Mouse (Mus musculus): Measurements from ENCODE around the gene Rhbdd1. TPM values are rescaled to one million over a fixed set of nuclear protein-coding genes. Genes with fewer than 3 reads are reported as not detected.

Gene Rhbdd1
- polyA plus RNA-seq, 1 experiment from 2014 or later, result 8.9 TPM

DNA sequence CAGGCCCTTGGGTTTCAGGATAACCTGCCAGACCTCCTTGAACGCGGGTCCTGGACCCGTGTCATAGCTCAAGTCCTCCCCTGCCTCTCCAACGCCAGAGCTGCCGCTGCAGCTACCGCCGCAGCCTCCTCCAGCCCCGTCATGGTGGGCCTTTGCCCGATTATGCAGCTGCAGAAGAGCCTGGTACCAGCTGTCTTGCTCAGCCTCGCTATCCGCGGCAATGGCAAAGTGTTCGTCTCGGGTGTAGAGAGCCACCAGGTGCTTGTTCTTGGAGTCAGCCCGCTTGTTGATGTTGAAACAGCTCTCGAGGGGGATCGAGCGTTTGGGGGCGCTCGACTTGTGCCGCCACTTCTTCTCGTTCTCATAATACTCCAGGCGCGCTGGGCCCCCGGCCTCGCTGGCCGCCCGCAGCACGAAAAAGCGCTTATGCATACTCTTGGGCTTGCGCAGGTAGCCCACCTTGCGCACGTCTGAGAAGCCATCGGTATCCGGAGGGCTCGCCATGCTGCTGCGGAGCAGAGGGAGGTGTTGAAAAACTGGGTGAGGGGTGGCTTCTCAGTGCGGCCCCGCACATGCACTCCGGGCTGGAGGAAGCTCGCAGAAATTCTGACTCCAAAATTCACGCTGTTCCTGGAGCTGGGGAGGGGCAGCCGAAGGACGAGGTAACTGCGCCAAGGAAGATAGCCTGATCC is 26.1 kb upstream of the Rhbdd1 start:
- H3K4me1 ChIP-seq (ENCODE audit: control insufficient read depth, insufficient read depth, low read length), result peaks cover 23% of the 10 kb centered on the region

DNA sequence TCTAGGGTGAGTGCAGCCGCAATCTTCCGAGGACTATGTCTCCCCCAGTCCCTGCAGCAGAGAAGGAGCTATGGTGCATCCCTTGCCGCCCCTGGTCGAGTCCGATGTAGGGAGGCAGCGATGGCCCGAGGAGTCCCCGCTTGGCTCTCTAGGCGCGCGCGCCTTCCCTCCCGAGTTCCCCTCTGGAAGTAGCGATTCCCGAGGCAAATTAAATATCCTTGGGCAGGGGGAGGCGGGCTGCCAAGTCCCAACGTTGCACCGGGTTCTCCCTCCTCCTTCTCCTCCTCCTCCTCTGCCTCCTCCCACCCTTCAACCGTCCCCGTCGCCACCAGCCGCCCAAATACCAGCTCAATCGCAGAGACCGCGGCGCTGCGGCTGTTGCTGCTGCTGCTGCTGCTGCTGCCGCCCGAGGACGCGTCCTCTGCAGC is 25.5 kb upstream of the Rhbdd1 start:
- Histone ChIP-seq H3K27me3 (ENCODE audit: control insufficient read depth, insufficient read depth, low read length) (no peaks in the 10 kb centered on the region), H3K4me1 (ENCODE audit: control insufficient read depth, insufficient read depth, low read length) (peaks cover 23% of the 10 kb centered on the region), H3K36me3 (ENCODE audit: control insufficient read depth, insufficient read depth) (no peaks in the 10 kb centered on the region), H3K4me3 (ENCODE audit: low read length) (peak overlapping the region; percentile 66), H3K4me2 (ENCODE audit: low read depth, low read length) (peak overlapping the region; percentile 79), H3K9ac (ENCODE audit: low read length) (peak overlapping the region; percentile 90), H3K27ac (ENCODE audit: low read length) (peak overlapping the region; percentile 93), H3K9me3 (replicated peaks; ENCODE audit: control insufficient read depth, low read length) (no peaks in the 10 kb centered on the region)
- WGBS, result under 1% methylated on average over 30 of the region's 31 CpGs
- ATAC-seq (replicated peaks; ENCODE audit: extremely low read depth, insufficient read depth, low FRiP score), result peak; percentile 49

More for the DNA sequence above, 26.1 kb upstream of the Rhbdd1 start:
- Histone ChIP-seq H3K9me3 (replicated peaks; ENCODE audit: control insufficient read depth, low read length) (no peaks in the 10 kb centered on the region), H3K27me3 (ENCODE audit: control insufficient read depth, insufficient read depth, low read length) (no peaks in the 10 kb centered on the region), H3K4me2 (ENCODE audit: low read depth, low read length) (peak overlapping the region; percentile 79), H3K36me3 (ENCODE audit: control insufficient read depth, insufficient read depth) (no peaks in the 10 kb centered on the region), H3K9ac (ENCODE audit: low read length) (peak overlapping the region; percentile 90), H3K4me3 (ENCODE audit: low read length) (peak overlapping the region; percentile 66), H3K27ac (ENCODE audit: low read length) (peak overlapping the region; percentile 93)
- ATAC-seq (replicated peaks; ENCODE audit: extremely low read depth, insufficient read depth, low FRiP score), result no peak
- 1% methylated on average over 45 of the region's 45 CpGs for WGBS

DNA sequence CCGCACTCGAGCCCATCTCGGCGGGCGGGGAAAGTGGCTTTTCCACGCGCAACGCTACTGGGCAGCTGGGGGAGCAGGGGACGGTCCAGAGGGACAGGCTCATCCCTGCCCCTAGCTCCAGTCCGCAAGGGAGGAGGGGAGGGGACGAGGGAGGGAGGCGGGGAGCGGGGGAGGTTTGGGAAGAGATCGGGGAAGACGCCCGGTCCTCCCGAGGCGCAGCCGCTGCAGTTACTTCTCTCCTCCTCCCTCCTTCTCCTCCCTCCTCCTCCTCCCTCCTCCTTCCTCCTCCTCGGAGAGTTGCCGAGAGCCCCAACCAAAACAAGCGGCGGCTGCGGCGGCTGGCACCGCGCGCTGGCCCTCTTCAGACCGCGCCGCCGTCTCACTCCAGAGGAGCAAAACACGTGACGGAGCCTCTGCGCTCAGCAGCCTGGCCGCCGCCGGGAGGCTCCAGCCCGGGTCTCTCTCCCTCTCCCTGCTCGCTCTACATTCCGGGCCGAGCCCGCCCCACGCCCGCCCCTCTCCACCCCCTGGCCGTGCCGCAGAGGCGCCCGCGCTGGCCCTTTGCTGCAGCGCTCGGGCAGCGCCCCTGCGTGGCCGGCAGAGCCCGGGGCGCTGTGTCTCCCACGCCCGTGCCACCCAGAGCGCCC is 25.0 kb upstream of the Rhbdd1 start, which contains the start of gene Irs1:
TSS of gene Irs1 (minus strand) at position 266 of the 647 bp plus-strand sequence.
- Histone ChIP-seq H3K9me3 (replicated peaks; ENCODE audit: control insufficient read depth, low read length) (no peaks in the 10 kb centered on the region), H3K27ac (ENCODE audit: low read length) (peak within 1 kb of the TSS; percentile 93), H3K27me3 (ENCODE audit: control insufficient read depth, insufficient read depth, low read length) (no peaks in the 10 kb centered on the region), H3K4me2 (ENCODE audit: low read depth, low read length) (peak within 1 kb of the TSS; percentile 79), H3K4me3 (ENCODE audit: low read length) (peak within 1 kb of the TSS; percentile 66), H3K4me1 (ENCODE audit: control insufficient read depth, insufficient read depth, low read length) (peaks cover 23% of the 10 kb centered on the region), H3K36me3 (ENCODE audit: control insufficient read depth, insufficient read depth) (no peaks in the 10 kb centered on the region), H3K9ac (ENCODE audit: low read length) (peak within 1 kb of the TSS; percentile 90)
- ATAC-seq (replicated peaks; ENCODE audit: extremely low read depth, insufficient read depth, low FRiP score), result peak; percentile 90
- under 1% methylated on average over 47 of the region's 60 CpGs for WGBS

DNA sequence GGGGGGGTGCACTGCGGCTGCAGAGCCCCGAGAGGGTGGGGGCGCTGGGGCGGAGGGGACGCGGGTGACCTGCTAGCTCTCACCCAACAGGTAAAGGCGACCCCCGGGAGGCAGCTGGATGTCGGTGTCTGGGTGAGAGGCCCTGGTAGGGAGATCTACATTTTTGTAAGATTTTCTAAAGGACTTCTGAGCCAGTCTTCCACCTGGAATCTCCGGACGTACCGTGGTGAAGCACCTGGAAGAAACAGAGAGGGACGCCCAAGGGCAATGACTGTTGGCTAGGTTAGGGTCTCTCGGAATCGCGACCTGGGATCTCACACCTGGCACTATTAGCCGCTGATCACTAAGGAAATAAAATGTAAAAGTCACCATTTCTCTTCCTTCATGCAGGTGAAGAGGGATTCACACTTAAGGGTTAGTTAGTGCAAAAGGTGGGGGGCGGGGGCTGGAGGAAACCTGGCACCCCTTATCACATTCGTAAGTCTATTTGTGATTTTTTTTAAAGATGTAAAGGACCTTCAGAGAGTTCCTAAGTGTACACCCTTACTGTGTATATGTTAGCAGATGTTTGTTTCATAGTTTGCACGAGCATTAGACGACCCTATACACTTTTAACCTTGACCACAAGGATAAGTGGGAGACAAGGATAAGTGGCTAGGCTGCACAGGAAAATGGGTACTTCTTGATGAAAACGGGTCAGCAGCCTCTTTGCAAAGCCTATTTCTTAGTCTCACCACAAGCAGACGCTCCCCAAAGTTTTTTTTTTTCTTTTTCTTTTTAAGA is 24.1 kb upstream of the Rhbdd1 start:
- H3K27ac ChIP-seq (ENCODE audit: low read length), result peak overlapping the region; percentile 93
- peak overlapping the region; percentile 66 for H3K4me3 ChIP-seq (ENCODE audit: low read length)
- no peaks in the 10 kb centered on the region for H3K27me3 ChIP-seq (ENCODE audit: control insufficient read depth, insufficient read depth, low read length)
- WGBS, result 1% methylated on average over 23 of the region's 23 CpGs
- ATAC-seq (replicated peaks; ENCODE audit: extremely low read depth, insufficient read depth, low FRiP score), result no peak
- no peaks in the 10 kb centered on the region for H3K9me3 ChIP-seq (replicated peaks; ENCODE audit: control insufficient read depth, low read length)
- peak overlapping the region; percentile 90 for H3K9ac ChIP-seq (ENCODE audit: low read length)
- no peaks in the 10 kb centered on the region for H3K36me3 ChIP-seq (ENCODE audit: control insufficient read depth, insufficient read depth)
- peaks cover 23% of the 10 kb centered on the region for H3K4me1 ChIP-seq (ENCODE audit: control insufficient read depth, insufficient read depth, low read length)
- H3K4me2 ChIP-seq (ENCODE audit: low read depth, low read length), result peak overlapping the region; percentile 79

DNA sequence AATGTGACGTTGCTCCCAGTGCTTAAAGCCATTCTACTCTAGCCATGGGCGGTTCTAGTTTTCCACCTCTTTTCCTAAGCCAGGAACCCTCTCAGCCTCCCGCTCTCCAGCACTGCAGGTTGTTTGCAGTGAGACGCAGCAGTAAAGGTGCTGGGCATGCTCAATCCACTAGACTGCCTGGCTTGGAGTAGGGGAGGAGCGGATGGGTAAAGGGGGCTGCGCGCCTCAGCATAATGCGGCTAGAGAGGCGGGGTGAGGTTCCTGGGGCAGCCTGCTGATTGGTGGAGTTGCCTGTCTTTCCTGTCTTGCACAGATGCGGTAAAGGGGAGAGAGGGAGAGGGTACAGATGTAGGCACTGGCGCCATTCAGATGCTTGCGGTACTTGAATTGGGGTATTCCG is 23.5 kb upstream of the Rhbdd1 start:
- H3K4me3 ChIP-seq (ENCODE audit: low read length), result peak overlapping the region; percentile 66
- peak; percentile 28 for ATAC-seq (replicated peaks; ENCODE audit: extremely low read depth, insufficient read depth, low FRiP score)
- H3K9ac ChIP-seq (ENCODE audit: low read length), result peak overlapping the region; percentile 90
- peak overlapping the region; percentile 79 for H3K4me2 ChIP-seq (ENCODE audit: low read depth, low read length)
- peaks cover 22% of the 10 kb centered on the region for H3K4me1 ChIP-seq (ENCODE audit: control insufficient read depth, insufficient read depth, low read length)
- H3K27me3 ChIP-seq (ENCODE audit: control insufficient read depth, insufficient read depth, low read length), result peaks cover under 1% of the 10 kb centered on the region; the same call in 1 of the 2 replicates
- H3K9me3 ChIP-seq (replicated peaks; ENCODE audit: control insufficient read depth, low read length), result no peaks in the 10 kb centered on the region
- H3K27ac ChIP-seq (ENCODE audit: low read length), result peak overlapping the region; percentile 93
- 1% methylated on average over 13 of the region's 13 CpGs for WGBS
- no peaks in the 10 kb centered on the region for H3K36me3 ChIP-seq (ENCODE audit: control insufficient read depth, insufficient read depth)

DNA sequence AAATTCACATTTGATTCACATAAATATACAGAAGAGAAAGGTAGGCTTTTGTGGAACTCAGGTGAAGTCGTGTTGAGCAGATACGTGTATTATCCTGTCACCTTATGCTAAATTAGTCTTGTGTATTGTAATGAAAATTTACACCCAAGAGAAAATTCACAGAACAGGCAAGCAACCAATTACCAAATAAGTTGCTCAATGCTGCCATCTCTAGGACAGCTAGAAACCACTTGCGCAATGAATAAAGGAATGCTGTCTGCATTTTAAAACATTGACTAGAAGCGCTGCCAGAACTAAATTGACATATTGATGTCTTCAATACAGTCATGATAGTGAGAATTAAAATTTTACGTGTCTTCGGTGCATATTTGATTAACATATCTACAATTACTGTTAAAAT is 22.1 kb upstream of the Rhbdd1 start:
- Histone ChIP-seq H3K9ac (ENCODE audit: low read length) (no peak overlapping the region), H3K4me3 (ENCODE audit: low read length) (no peak overlapping the region), H3K27me3 (ENCODE audit: control insufficient read depth, insufficient read depth, low read length) (peaks cover 2% of the 10 kb centered on the region; the same call in 1 of the 2 replicates), H3K4me2 (ENCODE audit: low read depth, low read length) (no peak overlapping the region), H3K27ac (ENCODE audit: low read length) (no peak overlapping the region), H3K9me3 (replicated peaks; ENCODE audit: control insufficient read depth, low read length) (no peaks in the 10 kb centered on the region), H3K36me3 (ENCODE audit: control insufficient read depth, insufficient read depth) (no peaks in the 10 kb centered on the region), H3K4me1 (ENCODE audit: control insufficient read depth, insufficient read depth, low read length) (peaks cover 10% of the 10 kb centered on the region)
- ATAC-seq (replicated peaks; ENCODE audit: extremely low read depth, insufficient read depth, low FRiP score), result no peak
- WGBS, result 10% methylated on average over 6 of the region's 6 CpGs

DNA sequence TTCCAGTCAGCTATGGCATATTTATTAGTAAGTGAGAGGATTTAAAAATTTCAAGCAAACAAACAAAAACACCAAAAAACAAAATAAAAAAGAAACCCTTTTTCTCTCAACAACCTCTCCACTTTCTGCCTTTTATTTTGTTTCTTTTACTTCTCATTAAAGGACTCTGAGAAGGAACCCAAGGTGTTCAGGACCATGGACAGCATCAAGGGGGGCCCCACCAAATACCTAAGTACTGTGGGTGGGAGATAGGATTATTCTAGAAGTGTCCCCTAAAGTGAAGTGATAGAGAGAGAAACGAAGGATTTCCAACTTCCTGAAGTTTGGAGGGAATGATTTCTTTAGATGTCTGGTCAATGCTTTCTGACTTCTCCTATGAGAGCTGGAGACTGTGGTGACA is 17.7 kb upstream of the Rhbdd1 start:
- H3K4me3 ChIP-seq (ENCODE audit: low read length), result no peak overlapping the region

DNA sequence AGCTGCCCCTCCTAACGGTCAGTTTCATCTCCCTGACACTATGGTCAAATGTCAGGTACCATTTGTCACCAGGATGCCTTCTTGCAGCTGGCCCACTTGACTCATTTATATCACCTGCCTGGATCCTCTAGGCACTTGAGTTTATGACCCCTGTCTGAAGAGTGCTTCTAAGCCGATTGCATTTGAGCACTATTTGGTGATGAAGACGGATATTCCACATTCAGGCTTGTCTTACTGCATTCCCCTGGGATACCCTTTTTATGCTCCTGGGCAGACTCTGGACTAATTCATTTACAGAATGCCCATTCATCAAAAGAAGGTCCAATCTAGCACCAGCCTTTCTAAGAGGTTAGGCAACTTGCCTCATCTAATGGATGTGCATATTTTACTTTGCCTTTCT is 11.8 kb upstream of the Rhbdd1 start:
- no peak for ATAC-seq (replicated peaks; ENCODE audit: extremely low read depth, insufficient read depth, low FRiP score)
- H3K27ac ChIP-seq (ENCODE audit: low read length), result no peak overlapping the region
- 60% methylated on average over 3 of the region's 3 CpGs for WGBS
- H3K4me3 ChIP-seq (ENCODE audit: low read length), result no peak overlapping the region
- no peak overlapping the region for H3K4me2 ChIP-seq (ENCODE audit: low read depth, low read length)
- peaks cover 4% of the 10 kb centered on the region; the same call in 1 of the 2 replicates for H3K27me3 ChIP-seq (ENCODE audit: control insufficient read depth, insufficient read depth, low read length)
- H3K36me3 ChIP-seq (ENCODE audit: control insufficient read depth, insufficient read depth), result no peaks in the 10 kb centered on the region
- no peak overlapping the region for H3K9ac ChIP-seq (ENCODE audit: low read length)
- no peaks in the 10 kb centered on the region for H3K9me3 ChIP-seq (replicated peaks; ENCODE audit: control insufficient read depth, low read length)
- H3K4me1 ChIP-seq (ENCODE audit: control insufficient read depth, insufficient read depth, low read length), result no peaks in the 10 kb centered on the region

More for the DNA sequence above, 17.7 kb upstream of the Rhbdd1 start:
- H3K27ac ChIP-seq (ENCODE audit: low read length), result no peak overlapping the region
- no peak overlapping the region for H3K9ac ChIP-seq (ENCODE audit: low read length)
- H3K4me1 ChIP-seq (ENCODE audit: control insufficient read depth, insufficient read depth, low read length), result no peaks in the 10 kb centered on the region
- H3K4me2 ChIP-seq (ENCODE audit: low read depth, low read length), result no peak overlapping the region
- no peaks in the 10 kb centered on the region for H3K9me3 ChIP-seq (replicated peaks; ENCODE audit: control insufficient read depth, low read length)
- H3K27me3 ChIP-seq (ENCODE audit: control insufficient read depth, insufficient read depth, low read length), result peaks cover 2% of the 10 kb centered on the region; the same call in 1 of the 2 replicates
- WGBS, result 11% methylated on average over 1 of the region's 1 CpGs
- ATAC-seq (replicated peaks; ENCODE audit: extremely low read depth, insufficient read depth, low FRiP score), result no peak
- no peaks in the 10 kb centered on the region for H3K36me3 ChIP-seq (ENCODE audit: control insufficient read depth, insufficient read depth)

Measured in heart, embryonic 16.5 days (tissue).